Mouse (Mus musculus): ENCODE measurements around the gene Kif16b. TPM values are rescaled to one million over a fixed set of nuclear protein-coding genes. Genes with fewer than 3 reads are reported as not detected.

Kif16b gene
- total and polyA plus RNA-seq, 3 experiments = 10.7 to 32.0 (median 13.0) TPM

GRCm38 (mm10) chr2:142930445-142930844 is 29.1 kb upstream of the Kif16b start:
- Histone ChIP-seq H3K79me2 (ENCODE audit: control insufficient read depth, insufficient read depth, low read length, poor library complexity) (no peaks in the 10 kb centered on the region), H3K36me3 (ENCODE audit: control insufficient read depth in 1 of 2, insufficient read depth in 2 of 2, low read length in 2 of 2) (no peaks in the 10 kb centered on the region), H3K9ac (ENCODE audit: control insufficient read depth, low read depth, low read length, poor library complexity, severe bottlenecking) (no peak overlapping the region), H3K9me3 (replicated peaks; ENCODE audit: insufficient read depth, low read length) (no peaks in the 10 kb centered on the region), H3K4me3 (ENCODE audit: control insufficient read depth in 1 of 2, insufficient read depth in 1 of 2, low read depth in 2 of 2, low read length in 2 of 2) (no peak overlapping the region), H3K27me3 (ENCODE audit: control insufficient read depth in 1 of 2, insufficient read depth in 2 of 2, low read length in 2 of 2) (no peaks in the 10 kb centered on the region; a peak in 1 of 4 replicates), H3K27ac (ENCODE audit: control insufficient read depth, low read depth, low read length) (no peak overlapping the region), H3K4me1 (ENCODE audit: control insufficient read depth in 1 of 2, insufficient read depth in 2 of 2, low read length in 2 of 2) (no peaks in the 10 kb centered on the region)
- DNase-seq (ENCODE audit: low read depth, low spot score) = no peak
- TF ChIP-seq MYB (IDR thresholded peaks at IDR 0.05; ENCODE audit: low read depth, low read length) (no peak), KAT2A (conservative IDR thresholded peaks at IDR 0.05; ENCODE audit: low read depth, low read length) (no peak), MYC (IDR thresholded peaks at IDR 0.05; ENCODE audit: low read depth, low read length) (no peak), GABPA (IDR thresholded peaks at IDR 0.05; ENCODE audit: low read depth, low read length) (no peak), CHD1 (IDR thresholded peaks at IDR 0.05; ENCODE audit: low read depth, low read length) (no peak), TBP (IDR thresholded peaks at IDR 0.05; ENCODE audit: low read depth, low read length) (no peak), USF1 (IDR thresholded peaks at IDR 0.05; ENCODE audit: low read depth, low read length) (no peak), BHLHE40 (IDR thresholded peaks at IDR 0.05; ENCODE audit: borderline replicate concordance, low read depth, low read length) (no peak), SMC3 (IDR thresholded peaks at IDR 0.05; ENCODE audit: low read depth, low read length) (no peak), USF2 (IDR thresholded peaks at IDR 0.05; ENCODE audit: borderline replicate concordance in 1 of 2, insufficient read depth in 1 of 2, low read depth in 1 of 2, low read length in 2 of 2) (no peak), MAFK (IDR thresholded peaks at IDR 0.05; ENCODE audit: borderline replicate concordance, low read depth, low read length) (no peak), UBTF (IDR thresholded peaks at IDR 0.05; ENCODE audit: borderline replicate concordance, insufficient read depth, low read depth, low read length) (no peak), E2F4 (IDR thresholded peaks at IDR 0.05; ENCODE audit: borderline replicate concordance, low read depth, low read length) (no peak), JUND (IDR thresholded peaks at IDR 0.05; ENCODE audit: low read depth, low read length) (no peak), TCF12 (IDR thresholded peaks at IDR 0.05; ENCODE audit: low read depth, low read length) (no peak), POLR2AphosphoS5 (IDR thresholded peaks at IDR 0.05; ENCODE audit: borderline replicate concordance, low read depth, low read length) (no peak), ZKSCAN1 (IDR thresholded peaks at IDR 0.05; ENCODE audit: low read depth, low read length) (no peak), RCOR1 (IDR thresholded peaks at IDR 0.05; ENCODE audit: low read depth, low read length) (no peak), NELFE (IDR thresholded peaks at IDR 0.05; ENCODE audit: low read depth, low read length) (no peak), MAX (IDR thresholded peaks at IDR 0.05; ENCODE audit: low read length) (no peak)
